Mouse (Mus musculus) stomach, postnatal 0 days (tissue): ENCODE results near the gene Gstcd.

ENCODE experiments used
- CTCF ChIP-seq: IDR thresholded peaks from 2 replicates; pipeline ENCODE4 v1.5.1; 2016; ENCODE audit warnings: antibody characterized with exemption, low read depth, mild to moderate bottlenecking, moderate library complexity
- EP300 ChIP-seq: optimal IDR thresholded peaks from 2 replicates; pipeline ENCODE3; 2016; ENCODE audit warnings: antibody characterized with exemption

DNA sequence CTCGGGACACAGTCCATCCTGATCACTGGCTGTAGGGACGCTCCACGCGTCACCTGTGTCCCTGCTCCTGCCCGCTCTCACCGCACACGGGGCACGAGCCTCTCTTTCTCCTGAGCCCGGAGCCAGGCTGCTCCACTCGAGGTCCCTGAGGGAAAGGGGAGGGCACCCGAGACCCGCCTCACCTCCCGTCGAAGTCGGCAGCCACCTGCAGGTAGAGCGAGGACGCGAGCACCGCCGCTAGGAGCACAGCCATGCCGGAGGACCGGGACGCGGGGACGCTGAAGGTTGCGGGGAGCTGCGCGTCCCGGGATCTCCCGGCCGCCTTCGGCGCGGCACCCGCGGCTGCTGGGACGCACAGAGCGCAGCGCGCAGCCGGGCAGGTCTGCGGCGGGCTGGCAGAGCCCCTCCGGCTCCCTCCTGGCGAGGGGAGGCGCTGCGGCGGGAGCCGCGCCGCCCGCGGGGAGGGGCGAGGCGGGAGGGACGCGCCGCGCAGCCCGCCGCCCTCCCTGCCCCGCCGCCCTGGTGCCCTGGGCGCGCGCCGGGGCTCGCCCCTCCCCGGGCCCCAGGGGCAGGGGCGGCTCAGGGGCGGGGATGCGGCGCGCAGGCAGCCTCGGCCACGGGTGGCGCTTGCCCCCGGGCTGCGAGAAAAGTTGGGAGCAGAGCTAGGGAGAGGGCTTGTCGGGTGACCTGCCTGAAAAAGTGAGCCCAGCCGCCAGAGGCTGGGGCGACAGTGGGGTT lies 141.9 kb downstream of the Gstcd start, which contains the start of gene Npnt:
- TF ChIP-seq CTCF (peak; percentile 50), EP300 (no peak)
